Mouse (Mus musculus) hindbrain, embryonic 15.5 days (tissue): ENCODE measurements around the gene Olfr1222. TPM values are rescaled to one million over a fixed set of nuclear protein-coding genes. Genes with fewer than 3 reads are reported as not detected.

Experiments used
- polyA plus RNA-seq: library from polyadenylated mRNA; unstranded; fragments of >200 nt; fragmentation: Nextera tagmentation; extraction: Ambion mirVana; gene quantifications from 2 replicates; pipeline ENCODE4 v1.2.1, GENCODE M21; 2015

Olfr1222 gene
- polyA plus RNA-seq, 1 experiment from 2014 or later = not detected

Other genes with a start within 250 kb of the Olfr1222 start
- gene Olfr1208, start 230.7 kb downstream of the Olfr1222 start, polyA plus RNA-seq = not detected in 2 replicates
- gene Olfr1209, start 217.9 kb downstream of the Olfr1222 start, polyA plus RNA-seq = not detected in 2 replicates
- not detected in 2 replicates for gene Olfr1211, start 194.9 kb downstream of the Olfr1222 start, polyA plus RNA-seq
- gene Olfr1212, start 179.1 kb downstream of the Olfr1222 start, polyA plus RNA-seq = not detected in 2 replicates
- not detected in 2 replicates for gene Gm13762, start 152.8 kb downstream of the Olfr1222 start, polyA plus RNA-seq
- gene Olfr1214, start 140.4 kb downstream of the Olfr1222 start, polyA plus RNA-seq = not detected in 2 replicates
- gene Olfr1215, start 126.1 kb downstream of the Olfr1222 start, polyA plus RNA-seq = not detected in 2 replicates
- not detected in 2 replicates for gene Olfr1216, start 114.7 kb downstream of the Olfr1222 start, polyA plus RNA-seq
- not detected in 2 replicates for gene Olfr1217, start 101.0 kb downstream of the Olfr1222 start, polyA plus RNA-seq
- gene Olfr1218, start 71.9 kb downstream of the Olfr1222 start, polyA plus RNA-seq = not detected in 2 replicates
- not detected in 2 replicates for gene Olfr1219, start 49.5 kb downstream of the Olfr1222 start, polyA plus RNA-seq
- not detected in 2 replicates for gene Olfr1220, start 26.2 kb downstream of the Olfr1222 start, polyA plus RNA-seq
- not detected in 2 replicates for gene Olfr1221, start 15.8 kb downstream of the Olfr1222 start, polyA plus RNA-seq
- not detected in 2 replicates for gene Olfr1223, start 18.5 kb upstream of the Olfr1222 start, polyA plus RNA-seq
- not detected in 2 replicates for gene Olfr1224-ps1, start 31.0 kb upstream of the Olfr1222 start, polyA plus RNA-seq
- not detected in 2 replicates for gene Olfr1225, start 41.6 kb upstream of the Olfr1222 start, polyA plus RNA-seq
- gene Olfr1226, start 67.0 kb upstream of the Olfr1222 start, polyA plus RNA-seq = not detected in 2 replicates
- gene Olfr1228, start 121.0 kb upstream of the Olfr1222 start, polyA plus RNA-seq = not detected in 2 replicates
- gene Olfr1229, start 155.0 kb upstream of the Olfr1222 start, polyA plus RNA-seq = not detected in 2 replicates
- not detected in 2 replicates for gene Olfr1230, start 164.2 kb upstream of the Olfr1222 start, polyA plus RNA-seq
- not detected in 2 replicates for gene Olfr1231, start 174.0 kb upstream of the Olfr1222 start, polyA plus RNA-seq
- not detected in 2 replicates for gene Olfr1232, start 196.6 kb upstream of the Olfr1222 start, polyA plus RNA-seq
- gene Olfr1233, start 209.3 kb upstream of the Olfr1222 start, polyA plus RNA-seq = not detected in 2 replicates
- gene Olfr1234, start 231.8 kb upstream of the Olfr1222 start, polyA plus RNA-seq = not detected in 2 replicates